Mouse (Mus musculus) lung, embryonic 16.5 days (tissue): Measurements from ENCODE around the gene Cuedc1. TPM values are rescaled to one million over a fixed set of nuclear protein-coding genes. Genes with fewer than 3 reads are reported as not detected.
A peak's percentile ranks its signal among the peaks of the same experiment; 100 is the strongest.

Experiments
- ATAC-seq: fragments of 200-750 bp; cut with Nextera tagmentation; 2 replicates; pipeline ENCODE4 v1.8.0; 2017; ENCODE audit warnings: low read depth, mild to moderate bottlenecking, moderate library complexity
- H3K27ac ChIP-seq: fragments of 300-500 bp; sonication (generic); 2 replicates; pipeline ENCODE4 v1.5.1; 2014; ENCODE audit warnings: mild to moderate bottlenecking, control low read depth, low read length
- H3K27me3 ChIP-seq: fragments of 300-500 bp; sonication (generic); 2 replicates; pipeline ENCODE4 v1.6.1; 2014; ENCODE audit warnings: low read depth, low read length, mixed read lengths; ENCODE audit not compliant: control insufficient read depth, insufficient read depth
- H3K36me3 ChIP-seq: fragments of 300-500 bp; sonication (generic); 2 replicates; pipeline ENCODE4 v1.6.1; 2014; ENCODE audit warnings: low read length; ENCODE audit not compliant: control insufficient read depth, insufficient read depth
- H3K4me1 ChIP-seq: fragments of 300-500 bp; sonication (generic); replicated peaks from 2 replicates; pipeline ENCODE4 v1.6.1; 2014; ENCODE audit warnings: low read length, mixed read lengths; ENCODE audit not compliant: control insufficient read depth, insufficient read depth
- H3K4me2 ChIP-seq: fragments of 300-500 bp; sonication (generic); 2 replicates; pipeline ENCODE4 v1.6.1; 2014; ENCODE audit warnings: low read depth, low read length, control low read depth
- H3K4me3 ChIP-seq: fragments of 300-500 bp; sonication (generic); 2 replicates; pipeline ENCODE4 v1.5.1; 2014; ENCODE audit warnings: mild to moderate bottlenecking, low read length, control low read depth
- H3K9ac ChIP-seq: fragments of 300-500 bp; sonication (generic); 2 replicates; pipeline ENCODE4 v1.6.1; 2014; ENCODE audit warnings: low read length, control low read depth
- H3K9me3 ChIP-seq: fragments of 300-500 bp; sonication (generic); 2 replicates; pipeline ENCODE4 v1.6.1; 2016; ENCODE audit warnings: low read length; ENCODE audit not compliant: control insufficient read depth
- WGBS: fragments of 180-500 bp; shearing (Covaris S2); extraction: QIAGEN DNeasy Blood & Tissue Kit; methylation state at CpG from one replicate; pipeline ENCODE4 v1.1.7; 2014; 5-methylcytosine and 5-hydroxymethylcytosine counted together
- polyA plus RNA-seq: library from polyadenylated mRNA; unstranded; fragments of >200 nt; fragmentation: Nextera tagmentation; extraction: Ambion mirVana; gene quantifications from 2 replicates; pipeline ENCODE4 v1.2.1, GENCODE M21; 2015

The Cuedc1 gene
- polyA plus RNA-seq, 1 experiment from 2014 or later: 11.8 TPM

- H3K4me3 ChIP-seq: no peak overlapping the region
- H3K4me1 ChIP-seq: peaks cover 45% of the 10 kb centered on the region
- ATAC-seq: no peak
- H3K4me2 ChIP-seq: no peak overlapping the region
- H3K27me3 ChIP-seq: no peaks in the 10 kb centered on the region
- 74% methylated on average over 5 of the region's 5 CpGs for WGBS
- H3K36me3 ChIP-seq: no peaks in the 10 kb centered on the region
- no peak overlapping the region for H3K27ac ChIP-seq
- no peaks in the 10 kb centered on the region for H3K9me3 ChIP-seq
- no peak overlapping the region for H3K9ac ChIP-seq
Observed at GRCm38 (mm10) chr11:88147388-88147787, 49.5 kb downstream of the Cuedc1 start.

- Histone ChIP-seq H3K4me1 (peaks cover 50% of the 10 kb centered on the region), H3K4me2 (no peak overlapping the region), H3K4me3 (no peak overlapping the region), H3K9ac (peak overlapping the region; percentile 51; the same call in 1 of the 2 replicates), H3K9me3 (no peaks in the 10 kb centered on the region), H3K27me3 (no peaks in the 10 kb centered on the region), H3K27ac (peak overlapping the region; percentile 90), H3K36me3 (no peaks in the 10 kb centered on the region)
- 33% methylated on average over 7 of the region's 7 CpGs for WGBS
- no peak for ATAC-seq
Observed at GRCm38 (mm10) chr11:88148015-88148637, 50.3 kb downstream of the Cuedc1 start.

DNA sequence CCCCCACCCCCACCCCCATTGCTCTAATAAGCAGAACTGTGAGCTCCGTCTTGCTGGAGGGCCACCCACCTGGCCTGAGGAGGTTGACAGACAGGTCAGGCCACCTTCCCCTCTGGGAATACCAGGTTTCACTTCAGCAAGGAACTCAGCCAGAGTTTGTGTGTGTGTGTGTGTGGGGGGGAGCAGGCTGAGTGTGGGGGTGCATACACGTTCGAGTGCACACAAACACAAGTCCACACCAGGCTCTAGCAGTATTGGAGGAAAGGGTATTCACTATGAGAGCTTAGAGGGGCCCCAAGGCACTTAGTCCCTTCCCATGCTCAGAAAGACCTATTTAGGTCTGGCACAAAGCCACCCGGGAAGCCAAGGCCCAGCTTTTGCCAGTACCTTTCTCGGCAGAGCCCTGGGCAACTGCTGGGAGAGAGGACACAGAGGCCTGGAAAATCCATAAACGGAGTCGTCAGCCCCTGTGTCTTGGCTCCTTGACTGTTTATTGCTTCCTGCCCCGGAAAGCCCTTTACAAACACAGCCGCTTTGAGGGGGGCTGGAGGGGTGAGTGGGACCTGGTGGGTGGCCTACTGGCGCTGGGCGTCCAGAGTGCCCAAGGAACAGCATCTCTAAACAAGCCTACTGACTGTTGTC lies 50.9 kb downstream of the Cuedc1 start:
- H3K27me3 ChIP-seq: no peaks in the 10 kb centered on the region
- no peak overlapping the region for H3K4me3 ChIP-seq
- H3K4me2 ChIP-seq: no peak overlapping the region
- 8% methylated on average over 11 of the region's 11 CpGs for WGBS
- peaks cover 56% of the 10 kb centered on the region for H3K4me1 ChIP-seq
- ATAC-seq: peak; percentile 45
- H3K9me3 ChIP-seq: no peaks in the 10 kb centered on the region
- H3K36me3 ChIP-seq: no peaks in the 10 kb centered on the region
- peak overlapping the region; percentile 51 for H3K9ac ChIP-seq
- H3K27ac ChIP-seq: peak overlapping the region; percentile 90

DNA sequence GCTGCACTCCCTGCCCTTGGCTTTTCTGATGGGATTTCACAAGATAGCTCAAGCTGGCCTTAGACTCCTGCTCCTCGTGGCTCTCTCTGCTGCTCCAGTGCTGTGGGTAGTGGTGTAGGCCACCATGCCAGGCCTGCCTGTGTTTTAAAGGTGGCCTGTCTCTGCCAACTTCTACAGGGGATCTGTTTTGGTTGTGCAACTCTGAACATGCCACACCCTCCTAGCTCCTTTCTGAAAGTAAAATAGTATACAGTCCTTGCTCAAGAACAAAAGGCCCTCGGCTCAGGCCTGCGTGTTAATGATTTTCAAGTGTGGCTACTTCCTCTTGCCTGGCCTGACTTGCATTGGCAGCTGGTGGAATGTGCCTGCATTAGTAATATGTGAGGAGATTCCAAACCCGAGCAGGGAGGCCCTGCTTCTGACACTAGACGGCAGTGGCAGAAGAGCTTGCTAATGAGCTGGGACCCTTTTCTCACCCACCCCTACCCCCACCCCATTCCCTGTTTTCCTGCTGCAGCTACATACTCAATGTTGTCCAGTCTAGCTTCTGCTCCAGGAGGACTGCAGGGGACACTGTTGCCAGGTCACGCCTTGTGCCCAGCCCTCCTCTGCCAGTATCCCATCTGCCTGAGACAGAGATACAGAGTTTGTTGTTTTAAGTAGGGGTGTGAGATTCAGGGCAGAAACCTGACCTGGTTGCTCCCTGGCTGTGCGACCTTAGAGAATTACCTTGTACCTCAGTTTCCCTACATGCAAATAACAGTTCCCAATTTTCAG lies 53.7 kb downstream of the Cuedc1 start:
- Histone ChIP-seq H3K36me3 (no peaks in the 10 kb centered on the region), H3K9ac (no peak overlapping the region), H3K4me1 (peaks cover 73% of the 10 kb centered on the region), H3K4me3 (no peak overlapping the region), H3K27ac (peak overlapping the region; percentile 76), H3K9me3 (no peaks in the 10 kb centered on the region), H3K27me3 (no peaks in the 10 kb centered on the region), H3K4me2 (no peak overlapping the region)
- ATAC-seq: peak; percentile 31
- 31% methylated on average over 7 of the region's 7 CpGs for WGBS

DNA sequence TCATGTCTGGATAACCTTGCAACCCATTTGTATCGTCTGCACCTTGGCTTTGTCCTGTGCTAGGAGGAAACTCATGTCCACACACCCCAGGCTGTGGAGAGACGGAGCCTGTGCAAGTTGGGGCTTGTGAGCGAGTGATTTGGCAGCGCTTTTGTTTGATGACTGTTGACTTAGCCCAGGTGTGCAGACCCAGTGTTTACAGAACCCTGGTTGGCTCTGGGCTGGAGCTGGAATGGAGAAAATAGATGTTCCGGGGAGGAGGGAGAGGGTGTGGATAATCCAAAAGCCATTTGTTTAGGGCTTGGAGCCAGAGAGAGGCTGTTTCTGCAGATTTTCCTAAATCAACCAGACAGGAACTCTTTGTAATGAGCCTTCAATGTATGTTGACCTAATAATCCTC lies 56.0 kb downstream of the Cuedc1 start:
- no peaks in the 10 kb centered on the region for H3K9me3 ChIP-seq
- no peaks in the 10 kb centered on the region for H3K36me3 ChIP-seq
- peaks cover 73% of the 10 kb centered on the region for H3K4me1 ChIP-seq
- peak; percentile 43 for ATAC-seq
- no peak overlapping the region for H3K4me3 ChIP-seq
- peak overlapping the region; percentile 90 for H3K27ac ChIP-seq
- 22% methylated on average over 5 of the region's 5 CpGs for WGBS
- H3K9ac ChIP-seq: no peak overlapping the region
- H3K4me2 ChIP-seq: no peak overlapping the region
- H3K27me3 ChIP-seq: no peaks in the 10 kb centered on the region

GRCm38 (mm10) chr11:88154500-88154899 lies 56.6 kb downstream of the Cuedc1 start:
- Histone ChIP-seq H3K9me3 (no peaks in the 10 kb centered on the region), H3K4me2 (no peak overlapping the region), H3K27ac (peak overlapping the region; percentile 90), H3K27me3 (no peaks in the 10 kb centered on the region), H3K4me1 (peaks cover 73% of the 10 kb centered on the region), H3K4me3 (no peak overlapping the region), H3K9ac (no peak overlapping the region), H3K36me3 (no peaks in the 10 kb centered on the region)
- 39% methylated on average over 8 of the region's 8 CpGs for WGBS
- ATAC-seq: no peak

GRCm38 (mm10) chr11:88155451-88155850 lies 57.6 kb downstream of the Cuedc1 start:
- Histone ChIP-seq H3K9me3 (no peaks in the 10 kb centered on the region), H3K9ac (no peak overlapping the region; the same call in 1 of the 2 replicates), H3K4me3 (no peak overlapping the region), H3K36me3 (no peaks in the 10 kb centered on the region), H3K27ac (peak overlapping the region; percentile 90), H3K4me1 (peaks cover 81% of the 10 kb centered on the region), H3K27me3 (no peaks in the 10 kb centered on the region), H3K4me2 (no peak overlapping the region)
- 48% methylated on average over 3 of the region's 3 CpGs for WGBS
- ATAC-seq: no peak

- H3K9me3 ChIP-seq: no peaks in the 10 kb centered on the region
- no peak overlapping the region for H3K4me2 ChIP-seq
- H3K36me3 ChIP-seq: no peaks in the 10 kb centered on the region
- H3K27me3 ChIP-seq: no peaks in the 10 kb centered on the region
- WGBS: 43% methylated on average over 8 of the region's 8 CpGs
- peaks cover 82% of the 10 kb centered on the region for H3K4me1 ChIP-seq
- ATAC-seq: no peak
- H3K27ac ChIP-seq: peak overlapping the region; percentile 90
- H3K9ac ChIP-seq: no peak overlapping the region
- H3K4me3 ChIP-seq: no peak overlapping the region
Observed at GRCm38 (mm10) chr11:88155998-88156397, 58.1 kb downstream of the Cuedc1 start.

GRCm38 (mm10) chr11:88156403-88156802 lies 58.5 kb downstream of the Cuedc1 start:
- H3K36me3 ChIP-seq: no peaks in the 10 kb centered on the region
- no peaks in the 10 kb centered on the region for H3K9me3 ChIP-seq
- peak overlapping the region; percentile 90 for H3K27ac ChIP-seq
- H3K4me3 ChIP-seq: no peak overlapping the region
- peak; percentile 56 for ATAC-seq
- no peak overlapping the region for H3K4me2 ChIP-seq
- WGBS: 28% methylated on average over 2 of the region's 2 CpGs
- H3K4me1 ChIP-seq: peaks cover 81% of the 10 kb centered on the region
- H3K9ac ChIP-seq: peak overlapping the region; percentile 5
- no peaks in the 10 kb centered on the region for H3K27me3 ChIP-seq
